Mouse (Mus musculus) midbrain, embryonic 10.5 days (tissue): ENCODE data around the gene Srrd. TPM values are rescaled to one million over a fixed set of nuclear protein-coding genes. Genes with fewer than 3 reads are reported as not detected.
A peak's percentile ranks its signal among the peaks of the same experiment; 100 is the strongest.

Experiments
- DNase-seq: peaks from one replicate; pipeline ENCODE4 v3.0.0-alpha.2; 2017; ENCODE audit warnings: low spot score
- H3K27ac ChIP-seq: fragments of 300-500 bp; sonication (generic); replicated peaks from 2 replicates; pipeline ENCODE4 v1.5.1; 2016; ENCODE audit warnings: mild to moderate bottlenecking
- H3K27me3 ChIP-seq: fragments of 300-500 bp; sonication (generic); 2 replicates; pipeline ENCODE4 v1.6.1; 2016; ENCODE audit warnings: low read depth, mild to moderate bottlenecking; ENCODE audit not compliant: poor library complexity, severe bottlenecking
- H3K36me3 ChIP-seq: fragments of 300-500 bp; sonication (generic); 2 replicates; pipeline ENCODE4 v1.6.1; 2016; ENCODE audit warnings: mild to moderate bottlenecking, moderate library complexity
- H3K4me1 ChIP-seq: fragments of 300-500 bp; sonication (generic); 2 replicates; pipeline ENCODE4 v1.6.1; 2016
- H3K4me3 ChIP-seq: fragments of 300-500 bp; sonication (generic); 2 replicates; pipeline ENCODE4 v1.5.1; 2016; ENCODE audit warnings: mild to moderate bottlenecking, moderate library complexity
- H3K9me3 ChIP-seq: fragments of 300-500 bp; sonication (generic); replicated peaks from 2 replicates; pipeline ENCODE4 v1.6.1; 2016; ENCODE audit warnings: mild to moderate bottlenecking
- WGBS: fragments of 180-500 bp; shearing (Covaris S2); methylation state at CpG from one replicate; pipeline ENCODE4 v1.1.7; 2016; 5-methylcytosine and 5-hydroxymethylcytosine counted together
- polyA plus RNA-seq: library from polyadenylated mRNA; unstranded; fragments of >200 nt; fragmentation: Nextera tagmentation; extraction: Ambion mirVana; gene quantifications from 2 replicates; pipeline ENCODE4 v1.2.1, GENCODE M21; 2016

Srrd gene
- polyA plus RNA-seq, 1 experiment from 2014 or later = 51.0 TPM

- Histone ChIP-seq H3K27ac (peak overlapping the region; percentile 86), H3K27me3 (peaks cover 18% of the 10 kb centered on the region), H3K9me3 (no peaks in the 10 kb centered on the region), H3K4me1 (peaks cover 63% of the 10 kb centered on the region), H3K4me3 (peak overlapping the region; percentile 33; the same call in 1 of the 2 replicates), H3K36me3 (peaks cover 82% of the 10 kb centered on the region)
- peak; percentile 78 for DNase-seq
- 34% methylated on average over 7 of the region's 7 CpGs for WGBS
These were observed 29.1 kb upstream of the Srrd start for GRCm38 (mm10) chr5:112371933-112372332.

- WGBS = 93% methylated on average over 12 of the region's 12 CpGs
- Histone ChIP-seq H3K4me3 (no peak overlapping the region), H3K27ac (peak overlapping the region; percentile 86; the same call in 1 of the 2 replicates), H3K4me1 (peaks cover 56% of the 10 kb centered on the region), H3K9me3 (no peaks in the 10 kb centered on the region), H3K27me3 (peaks cover 18% of the 10 kb centered on the region), H3K36me3 (peaks cover 85% of the 10 kb centered on the region)
- no peak for DNase-seq
These were observed 27.5 kb upstream of the Srrd start for GRCm38 (mm10) chr5:112370236-112370813.

- Histone ChIP-seq H3K4me3 (no peak overlapping the region), H3K4me1 (peaks cover 56% of the 10 kb centered on the region), H3K27me3 (peaks cover 18% of the 10 kb centered on the region), H3K36me3 (peaks cover 85% of the 10 kb centered on the region), H3K9me3 (no peaks in the 10 kb centered on the region), H3K27ac (peak overlapping the region; percentile 86)
- 92% methylated on average over 13 of the region's 13 CpGs for WGBS
- DNase-seq = no peak
These were observed 26.5 kb upstream of the Srrd start for GRCm38 (mm10) chr5:112369326-112369725.

GRCm38 (mm10) chr5:112368666-112369065 lies 25.8 kb upstream of the Srrd start:
- Histone ChIP-seq H3K27me3 (peaks cover 18% of the 10 kb centered on the region), H3K4me1 (peaks cover 52% of the 10 kb centered on the region), H3K36me3 (peaks cover 85% of the 10 kb centered on the region), H3K9me3 (no peaks in the 10 kb centered on the region), H3K27ac (0 out of 2 replicates have a peak overlapping the region, but pooled peaks have one; percentile 86), H3K4me3 (no peak overlapping the region)
- WGBS = 93% methylated on average over 10 of the region's 10 CpGs
- DNase-seq = no peak

GRCm38 (mm10) chr5:112367929-112368328 lies 25.1 kb upstream of the Srrd start:
- Histone ChIP-seq H3K27ac (no peak overlapping the region), H3K4me1 (peaks cover 44% of the 10 kb centered on the region), H3K36me3 (peaks cover 85% of the 10 kb centered on the region), H3K4me3 (no peak overlapping the region), H3K27me3 (peaks cover 18% of the 10 kb centered on the region), H3K9me3 (no peaks in the 10 kb centered on the region)
- DNase-seq = no peak
- WGBS = 93% methylated on average over 12 of the region's 12 CpGs

GRCm38 (mm10) chr5:112367338-112367737 lies 24.5 kb upstream of the Srrd start:
- H3K36me3 ChIP-seq = peaks cover 87% of the 10 kb centered on the region

GRCm38 (mm10) chr5:112366879-112367278 lies 24.0 kb upstream of the Srrd start:
- Histone ChIP-seq H3K27ac (no peak overlapping the region), H3K27me3 (peaks cover 18% of the 10 kb centered on the region), H3K9me3 (no peaks in the 10 kb centered on the region), H3K36me3 (peaks cover 92% of the 10 kb centered on the region), H3K4me3 (no peak overlapping the region), H3K4me1 (peaks cover 34% of the 10 kb centered on the region)
- no peak for DNase-seq
- WGBS = 91% methylated on average over 6 of the region's 6 CpGs

More at GRCm38 (mm10) chr5:112367338-112367737, 24.5 kb upstream of the Srrd start:
- 91% methylated on average over 4 of the region's 4 CpGs for WGBS
- no peak overlapping the region for H3K27ac ChIP-seq
- peaks cover 39% of the 10 kb centered on the region for H3K4me1 ChIP-seq
- H3K27me3 ChIP-seq = peaks cover 18% of the 10 kb centered on the region
- no peak for DNase-seq
- H3K4me3 ChIP-seq = no peak overlapping the region
- H3K9me3 ChIP-seq = no peaks in the 10 kb centered on the region

- H3K4me3 ChIP-seq = no peak overlapping the region
- H3K4me1 ChIP-seq = peaks cover 8% of the 10 kb centered on the region
- H3K27me3 ChIP-seq = peaks cover 8% of the 10 kb centered on the region; the same call in 1 of the 2 replicates
- peak overlapping the region; percentile 2; the same call in 1 of the 2 replicates for H3K27ac ChIP-seq
- H3K9me3 ChIP-seq = no peaks in the 10 kb centered on the region
- peaks cover 83% of the 10 kb centered on the region for H3K36me3 ChIP-seq
- no peak for DNase-seq
- WGBS = 70% methylated on average over 10 of the region's 10 CpGs
These were observed 21.5 kb upstream of the Srrd start for GRCm38 (mm10) chr5:112364184-112364797.

GRCm38 (mm10) chr5:112360077-112360476 lies 17.2 kb upstream of the Srrd start:
- DNase-seq = no peak
- WGBS = 95% methylated on average over 3 of the region's 3 CpGs
- H3K27me3 ChIP-seq = no peaks in the 10 kb centered on the region

GRCm38 (mm10) chr5:112359520-112359919 lies 16.7 kb upstream of the Srrd start:
- no peak overlapping the region for H3K27ac ChIP-seq

More at GRCm38 (mm10) chr5:112360077-112360476, 17.2 kb upstream of the Srrd start:
- Histone ChIP-seq H3K4me1 (peaks cover 7% of the 10 kb centered on the region; the same call in 1 of the 2 replicates), H3K4me3 (no peak overlapping the region), H3K9me3 (no peaks in the 10 kb centered on the region), H3K36me3 (peaks cover 83% of the 10 kb centered on the region), H3K27ac (no peak overlapping the region)

GRCm38 (mm10) chr5:112356322-112356721 lies 13.5 kb upstream of the Srrd start:
- WGBS = 94% methylated on average over 9 of the region's 9 CpGs
- Histone ChIP-seq H3K27ac (no peak overlapping the region), H3K9me3 (no peaks in the 10 kb centered on the region), H3K27me3 (no peaks in the 10 kb centered on the region), H3K36me3 (peaks cover 84% of the 10 kb centered on the region), H3K4me1 (peaks cover 7% of the 10 kb centered on the region; the same call in 1 of the 2 replicates), H3K4me3 (no peak overlapping the region)
- DNase-seq = no peak

More at GRCm38 (mm10) chr5:112359520-112359919, 16.7 kb upstream of the Srrd start:
- 90% methylated on average over 4 of the region's 4 CpGs for WGBS
- no peak for DNase-seq
- no peak overlapping the region for H3K4me3 ChIP-seq
- no peaks in the 10 kb centered on the region for H3K27me3 ChIP-seq
- peaks cover 7% of the 10 kb centered on the region; the same call in 1 of the 2 replicates for H3K4me1 ChIP-seq
- H3K9me3 ChIP-seq = no peaks in the 10 kb centered on the region
- peaks cover 83% of the 10 kb centered on the region for H3K36me3 ChIP-seq

- Histone ChIP-seq H3K27ac (no peak within 1 kb of the TSS), H3K9me3 (no peaks in the 10 kb centered on the region), H3K4me1 (peaks cover 7% of the 10 kb centered on the region; the same call in 1 of the 2 replicates), H3K27me3 (no peaks in the 10 kb centered on the region), H3K36me3 (peaks cover 86% of the 10 kb centered on the region), H3K4me3 (no peak within 1 kb of the TSS)
- 65% methylated on average over 13 of the region's 13 CpGs for WGBS
- DNase-seq = no peak
These were observed 13.1 kb upstream of the Srrd start, which contains the start of gene Gm6583 for GRCm38 (mm10) chr5:112355910-112356309. Gene Gm6583 (minus strand): TSS chr5:112356033.

GRCm38 (mm10) chr5:112355493-112355892 lies 12.7 kb upstream of the Srrd start:
- no peak for DNase-seq
- Histone ChIP-seq H3K36me3 (peaks cover 90% of the 10 kb centered on the region), H3K4me3 (no peak overlapping the region), H3K9me3 (no peaks in the 10 kb centered on the region), H3K4me1 (peaks cover 7% of the 10 kb centered on the region; the same call in 1 of the 2 replicates), H3K27ac (no peak overlapping the region), H3K27me3 (no peaks in the 10 kb centered on the region)
- WGBS = 84% methylated on average over 6 of the region's 6 CpGs
